Mouse (Mus musculus) c-Kit-positive CD71-positive TER-119-positive erythroid progenitor cells, embryonic 14.5 days (primary cell): Measurements from ENCODE around the gene Maml3.
A peak's percentile ranks its signal among the peaks of the same experiment; 100 is the strongest.

Experiments used
- DNase-seq: peaks from one replicate; pipeline ENCODE4 v3.0.0-alpha.2; 2013; ENCODE audit warnings: low spot score

Gene Maml3

GRCm38 (mm10) chr3:51782191-51782590 is 322.7 kb downstream of the Maml3 start:
- no peak for DNase-seq

- no peak for DNase-seq
Observed at GRCm38 (mm10) chr3:51778738-51779592, 325.9 kb downstream of the Maml3 start.

DNA sequence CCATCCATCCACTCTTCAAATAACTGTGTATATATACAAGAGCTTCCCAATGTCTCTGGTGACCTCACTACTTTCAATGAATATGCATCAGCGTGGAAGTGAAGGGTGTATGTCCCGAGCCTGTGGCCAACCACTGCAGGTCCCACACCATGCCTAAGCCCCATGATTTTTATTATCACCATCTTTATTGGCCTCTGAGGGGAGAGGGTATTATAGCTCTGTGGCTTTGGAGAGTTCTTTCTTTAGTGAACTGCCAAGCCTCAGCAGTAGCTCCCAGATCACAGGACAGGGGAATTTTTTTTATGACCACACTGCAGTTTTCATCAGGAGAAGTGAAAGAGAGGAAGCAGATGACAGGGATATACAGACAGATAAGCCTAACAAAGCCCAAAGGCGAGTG is 326.7 kb downstream of the Maml3 start:
- DNase-seq: no peak

GRCm38 (mm10) chr3:51776018-51776611 is 328.8 kb downstream of the Maml3 start:
- DNase-seq: no peak

DNA sequence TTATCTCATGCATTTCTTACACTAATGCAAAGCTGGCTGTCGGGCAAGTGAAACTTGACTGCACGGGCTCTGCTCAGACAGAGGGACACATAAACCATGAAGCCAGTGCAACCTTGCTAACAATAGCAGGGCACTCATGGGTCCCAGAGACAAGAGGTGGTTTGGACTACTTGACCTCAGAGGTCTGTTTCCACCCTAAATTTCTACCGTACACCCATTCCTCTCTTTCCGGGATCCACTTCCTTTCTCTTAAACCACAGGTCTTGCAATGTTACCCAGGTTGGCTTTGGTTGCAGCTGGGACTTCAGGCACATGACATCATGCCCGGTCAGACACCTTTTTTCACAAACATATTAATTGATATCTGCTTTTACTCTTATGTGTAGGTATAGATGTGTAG is 331.3 kb downstream of the Maml3 start:
- DNase-seq: no peak

DNA sequence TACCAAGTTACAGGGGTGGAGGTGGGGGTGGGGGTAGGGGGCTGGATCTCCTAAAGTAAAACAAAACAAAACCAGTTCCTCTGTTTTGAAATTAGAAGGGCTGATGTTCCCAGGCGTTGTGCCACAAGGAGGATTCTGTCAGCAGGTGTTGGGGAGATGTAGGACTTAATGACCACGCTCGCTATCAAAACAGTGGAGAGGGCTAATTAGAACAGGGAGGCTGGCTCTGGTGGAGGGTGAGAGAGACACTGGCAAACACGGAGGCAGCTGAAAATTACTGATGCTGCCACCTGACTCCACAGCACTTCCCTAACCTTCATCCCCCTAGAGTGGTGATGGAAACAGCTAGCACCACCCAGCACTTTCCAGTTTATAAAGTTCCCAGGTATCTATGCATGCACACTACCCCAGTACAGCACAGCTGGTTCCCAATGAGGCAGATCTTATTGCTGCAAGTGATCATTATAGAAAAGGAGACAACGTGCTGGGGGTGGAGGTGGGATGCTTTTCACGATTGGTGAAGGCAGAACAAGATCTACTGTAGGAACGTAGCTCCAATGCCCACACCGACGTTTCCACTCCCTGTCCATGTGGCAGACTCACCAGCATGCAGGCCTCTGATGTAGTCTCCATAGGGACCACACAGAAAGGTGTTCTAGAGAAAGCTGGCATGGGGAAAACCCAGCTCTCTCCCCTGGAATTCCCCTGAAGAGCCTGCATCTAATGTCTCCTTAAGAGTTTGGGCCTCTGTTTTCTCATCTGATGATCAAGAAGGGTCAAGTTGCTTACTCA is 332.8 kb downstream of the Maml3 start:
- DNase-seq: no peak

DNA sequence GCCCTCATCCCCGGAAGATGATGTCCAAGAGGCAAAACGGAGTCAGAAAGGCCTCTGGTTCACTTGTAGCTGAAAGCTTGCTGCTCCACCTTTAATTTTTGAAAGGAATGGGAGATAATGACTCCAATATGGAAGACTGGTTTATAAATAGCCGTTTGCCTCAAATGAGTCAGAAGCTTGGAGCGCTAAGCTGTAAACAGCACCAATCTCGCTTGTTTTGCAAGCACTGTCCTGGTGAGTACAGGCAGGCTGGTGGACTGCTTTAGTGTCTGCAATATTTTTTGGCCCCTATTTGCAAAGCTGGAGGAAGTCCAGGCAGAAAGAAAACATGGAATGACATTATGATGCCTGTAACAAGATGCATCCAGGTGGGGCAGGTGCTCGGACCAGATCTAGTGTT is 335.7 kb downstream of the Maml3 start:
- DNase-seq: no peak

DNA sequence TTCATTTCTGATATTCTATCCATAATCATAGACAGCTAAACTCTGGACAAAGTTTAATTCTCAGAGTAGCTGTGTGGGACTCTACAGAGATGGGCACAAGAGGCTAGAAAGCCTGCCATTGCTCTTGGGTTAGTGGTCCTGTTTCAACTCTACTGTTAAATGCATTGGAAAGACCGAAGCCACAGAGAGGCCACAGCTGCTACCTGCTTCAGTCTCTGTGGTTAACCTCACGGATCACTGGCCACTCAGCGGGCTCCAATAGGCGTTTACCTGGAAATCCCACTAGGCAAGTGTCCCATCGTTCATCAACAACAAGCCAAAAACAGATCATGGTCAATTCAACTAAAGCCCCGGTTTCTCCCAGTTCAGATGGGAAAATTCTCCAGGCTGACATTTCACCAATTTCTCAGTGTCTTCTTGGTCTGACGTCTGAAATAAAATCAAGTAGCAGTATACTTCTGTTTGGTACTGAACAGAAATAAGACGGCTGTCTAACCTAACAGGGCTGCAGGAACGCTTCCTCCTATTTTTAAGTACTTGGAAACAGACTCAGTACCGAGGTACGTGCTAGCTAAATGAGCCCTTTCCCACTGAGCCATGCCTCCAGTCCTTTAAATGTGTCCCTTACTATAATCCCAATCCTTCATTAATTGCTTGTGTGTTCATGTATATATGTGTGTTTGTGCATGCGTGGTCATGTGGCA is 339.5 kb downstream of the Maml3 start:
- DNase-seq: no peak

DNA sequence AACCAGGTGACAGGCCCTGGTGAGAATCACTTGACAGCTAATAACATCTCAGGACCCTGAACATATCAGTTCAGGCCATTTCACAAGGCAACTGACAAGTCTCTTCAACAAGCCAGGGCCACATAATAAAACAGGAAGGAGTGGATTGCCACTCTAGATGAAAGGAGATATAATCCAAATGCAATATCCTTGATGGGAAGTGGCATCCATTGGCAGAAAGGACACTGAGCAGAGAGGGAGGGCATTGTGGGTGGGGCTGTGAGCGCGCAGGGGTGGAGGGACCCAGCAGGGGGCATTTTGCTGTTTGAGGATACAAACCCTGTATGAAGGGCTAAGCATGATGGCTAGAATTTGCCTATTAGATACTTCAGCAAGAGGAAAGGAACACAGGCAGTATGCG is 340.7 kb downstream of the Maml3 start:
- no peak for DNase-seq

- DNase-seq: no peak
Observed at GRCm38 (mm10) chr3:51762900-51763299, 342.0 kb downstream of the Maml3 start.

DNA sequence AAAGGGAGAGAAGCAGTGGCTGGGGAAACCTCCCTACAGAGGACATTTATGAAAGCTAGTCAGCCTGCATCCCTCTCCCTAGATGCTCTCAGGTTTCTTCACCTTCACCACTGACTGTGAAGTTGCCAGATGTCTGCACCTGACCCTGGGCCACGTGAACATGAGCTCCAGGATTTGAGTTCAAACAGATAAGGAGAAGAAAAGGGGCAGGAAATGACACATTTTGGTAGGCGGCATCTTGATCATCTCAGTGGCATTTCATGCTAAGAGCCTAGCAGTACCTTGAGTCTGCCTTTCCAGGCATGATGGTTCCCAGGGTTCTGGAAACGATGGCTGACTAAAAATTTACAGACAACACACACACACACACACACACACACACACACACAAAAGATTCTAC is 345.3 kb downstream of the Maml3 start:
- no peak for DNase-seq

DNA sequence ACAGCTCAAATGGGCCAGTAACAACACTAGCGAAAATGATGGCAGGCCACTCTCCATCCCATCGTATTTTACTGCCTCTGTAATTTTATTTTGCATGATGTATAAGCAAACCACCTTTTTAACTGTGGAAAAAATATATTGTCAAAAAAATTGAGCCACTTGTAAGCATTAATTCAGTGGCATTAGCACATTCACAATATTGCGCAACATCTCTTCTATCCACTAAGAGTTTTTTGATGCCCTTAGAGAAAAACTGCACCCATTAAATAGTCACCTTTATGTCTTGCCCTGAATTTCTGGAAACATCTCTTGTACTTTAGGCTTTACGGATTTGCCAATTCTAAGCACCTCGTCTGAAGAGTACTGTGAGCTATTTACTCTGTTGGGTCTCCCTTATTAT is 347.8 kb downstream of the Maml3 start:
- DNase-seq: no peak

- no peak for DNase-seq
Observed at GRCm38 (mm10) chr3:51756283-51756682, 348.6 kb downstream of the Maml3 start.

GRCm38 (mm10) chr3:51753262-51753661 is 351.6 kb downstream of the Maml3 start:
- DNase-seq: no peak

GRCm38 (mm10) chr3:51751440-51751839 is 353.4 kb downstream of the Maml3 start:
- DNase-seq: no peak

DNA sequence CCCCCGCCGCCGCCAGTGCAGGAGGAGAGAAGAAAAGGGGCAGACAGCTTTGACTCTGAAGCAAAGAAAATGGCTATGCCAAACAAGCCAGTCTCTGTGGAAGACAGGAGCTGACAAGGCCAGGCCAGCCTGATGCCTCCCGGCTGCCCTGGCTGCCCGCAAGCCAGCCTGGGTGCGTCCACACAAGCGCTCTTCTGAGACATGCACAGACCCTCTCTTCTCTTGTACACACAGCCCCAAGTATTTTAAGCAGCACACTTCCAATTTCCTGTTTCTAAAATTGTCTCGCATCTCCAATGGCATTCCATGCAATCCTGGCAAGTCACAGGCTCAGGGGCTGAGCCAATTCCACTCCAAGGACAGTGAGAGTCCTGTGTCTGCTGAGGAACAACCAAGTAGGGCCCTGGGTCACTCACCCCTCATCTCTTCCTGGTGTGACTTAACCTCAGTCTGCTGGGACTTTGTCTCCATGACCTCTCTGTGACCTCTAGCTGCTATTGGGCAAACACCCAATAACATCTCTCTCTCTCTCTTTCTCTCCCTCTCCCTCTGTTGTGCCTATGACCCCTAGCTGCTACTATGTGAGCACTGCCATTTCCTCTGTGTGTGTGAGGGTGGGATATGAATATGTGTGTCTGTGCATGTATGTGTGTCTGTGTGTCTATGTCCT is 354.9 kb downstream of the Maml3 start:
- DNase-seq: no peak

- DNase-seq: no peak
Observed at GRCm38 (mm10) chr3:51749421-51749811, 355.5 kb downstream of the Maml3 start.

- no peak for DNase-seq
Observed at GRCm38 (mm10) chr3:51748436-51749376, 356.2 kb downstream of the Maml3 start.

DNA sequence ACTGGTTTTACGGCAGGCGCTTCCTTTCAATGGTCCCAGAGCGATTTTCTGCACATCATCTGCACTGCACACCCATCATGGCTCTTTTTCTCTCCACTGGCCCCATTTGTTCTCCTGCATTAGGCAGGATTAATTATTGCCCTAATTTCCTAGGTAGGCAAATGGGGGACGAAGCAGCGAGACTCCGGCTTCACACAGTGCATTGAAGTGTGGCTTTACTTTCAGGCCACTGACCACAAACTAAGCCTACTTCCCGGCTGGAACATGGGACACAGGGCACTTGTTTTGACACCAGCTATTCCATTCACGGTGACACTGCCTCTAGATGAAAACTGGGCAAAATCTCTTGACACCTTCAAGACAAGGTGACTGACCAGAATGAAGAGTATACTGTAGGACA is 358.1 kb downstream of the Maml3 start:
- DNase-seq: no peak

- DNase-seq: peak; percentile 27
Observed at GRCm38 (mm10) chr3:51745162-51745561, 359.7 kb downstream of the Maml3 start.

- peak; percentile 57 for DNase-seq
Observed at GRCm38 (mm10) chr3:51744339-51744759, 360.5 kb downstream of the Maml3 start.
